Mouse (Mus musculus): ENCODE results near the gene Prkacb.

GRCm38 (mm10) chr3:146792144-146792748, 20.5 kb downstream of the Prkacb start:
- TF ChIP-seq CTCF (IDR thresholded peaks at IDR 0.05; ENCODE audit: low read depth, low read length) (peak; percentile 30; the same call in 1 of the 2 replicates), POLR2A (IDR thresholded peaks at IDR 0.05; ENCODE audit: extremely low read depth, insufficient read depth, low read length) (no peak)

Data from liver, adult 2 months (tissue).